Mouse (Mus musculus) megakaryocyte-erythroid progenitor cell, adult 5-6 weeks (primary cell): ENCODE measurements around the gene Chsy1. TPM values are rescaled to one million over a fixed set of nuclear protein-coding genes. Genes with fewer than 3 reads are reported as not detected.
"Not testable (repeated sequence)": the region's sequence is repeated elsewhere in the genome, so short reads cannot be mapped to it uniquely, and the experiment has no call there.

ENCODE experiments used
- ATAC-seq: replicated peaks from 2 replicates; pipeline ENCODE4 v1.8.0; 2016; ENCODE audit warnings: mild to moderate bottlenecking, inconsistent platforms; ENCODE audit not compliant: severe bottlenecking, poor library complexity, low FRiP score, low TSS enrichment
- total RNA-seq, 2 experiments: library from RNA; stranded (forward) in 1 of 2; stranded (reverse) in 1 of 2; fragments of 200-1000, 215-1000 nt in 1 of 2; fragments of >200 nt in 1 of 2; fragmentation: Nextera tagmentation in 1 of 2; gene quantifications; 2 replicates each; pipeline ENCODE4 v1.2.3; 2014 to 2017

Gene Chsy1
- total RNA-seq, 2 experiments from 2014 or later: 11.4 to 26.4 TPM

- ATAC-seq: no peak
Observed at GRCm38 (mm10) chr7:66165036-66165798, 55.9 kb downstream of the Chsy1 start.

GRCm38 (mm10) chr7:66168877-66169276 is 59.6 kb downstream of the Chsy1 start:
- no peak for ATAC-seq

GRCm38 (mm10) chr7:66169476-66169875 is 60.2 kb downstream of the Chsy1 start:
- ATAC-seq: no peak

- no peak for ATAC-seq
Observed at GRCm38 (mm10) chr7:66170802-66171505, 61.6 kb downstream of the Chsy1 start.

GRCm38 (mm10) chr7:66175738-66176137 is 66.4 kb downstream of the Chsy1 start:
- ATAC-seq: no peak

GRCm38 (mm10) chr7:66176256-66176655 is 66.9 kb downstream of the Chsy1 start:
- ATAC-seq: no peak

- peak; percentile 58 for ATAC-seq
Observed at GRCm38 (mm10) chr7:66176929-66177328, 67.6 kb downstream of the Chsy1 start.

- no peak for ATAC-seq
Observed at GRCm38 (mm10) chr7:66178101-66178500, 68.8 kb downstream of the Chsy1 start.

GRCm38 (mm10) chr7:66179120-66179581 is 69.8 kb downstream of the Chsy1 start:
- ATAC-seq: no peak

GRCm38 (mm10) chr7:66179711-66180110 is 70.4 kb downstream of the Chsy1 start:
- no peak for ATAC-seq

GRCm38 (mm10) chr7:66180260-66180659 is 70.9 kb downstream of the Chsy1 start:
- no peak for ATAC-seq

GRCm38 (mm10) chr7:66180711-66181365 is 71.5 kb downstream of the Chsy1 start:
- no peak for ATAC-seq

GRCm38 (mm10) chr7:66182075-66182715 is 72.9 kb downstream of the Chsy1 start:
- ATAC-seq: no peak

GRCm38 (mm10) chr7:66183404-66183803 is 74.1 kb downstream of the Chsy1 start:
- ATAC-seq: no peak

GRCm38 (mm10) chr7:66184026-66184425 is 74.7 kb downstream of the Chsy1 start:
- no peak for ATAC-seq

- no peak for ATAC-seq
Observed at GRCm38 (mm10) chr7:66185370-66185769, 76.1 kb downstream of the Chsy1 start.

- peak; percentile 88 for ATAC-seq
Observed at GRCm38 (mm10) chr7:66187581-66188231, 78.4 kb downstream of the Chsy1 start.

GRCm38 (mm10) chr7:66190385-66190784 is 81.1 kb downstream of the Chsy1 start:
- not testable (repeated sequence) for ATAC-seq

- ATAC-seq: no peak
Observed at GRCm38 (mm10) chr7:66194511-66194910, 85.2 kb downstream of the Chsy1 start.
